Mouse (Mus musculus) MN1 (cell line): ENCODE data around the gene Drc3.

Experiments used
- DNase-seq: peaks from one replicate; pipeline ENCODE4 v3.0.0-alpha.2; 2016; ENCODE audit warnings: low spot score

Drc3 gene

DNA sequence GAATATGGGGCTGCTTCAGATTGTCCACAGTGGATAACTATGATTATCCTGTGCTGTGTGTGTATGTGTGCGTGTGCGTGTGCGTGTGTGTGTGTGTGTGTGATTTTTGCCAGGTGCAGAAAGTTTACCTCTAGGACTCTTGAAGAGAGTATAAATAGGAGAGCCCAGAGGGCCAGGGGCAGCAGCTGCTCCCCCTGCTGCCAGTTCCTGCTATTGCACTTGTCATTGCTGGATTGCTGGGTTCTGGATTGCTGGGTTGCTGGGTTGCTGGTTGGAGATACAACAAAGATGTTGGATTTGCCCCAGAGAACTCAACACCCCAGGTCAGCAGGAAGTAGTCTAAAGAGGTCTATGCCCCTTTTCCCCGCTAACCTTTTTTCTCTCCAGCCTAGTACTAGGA, 14.8 kb upstream of the Drc3 start:
- no peak for DNase-seq

DNA sequence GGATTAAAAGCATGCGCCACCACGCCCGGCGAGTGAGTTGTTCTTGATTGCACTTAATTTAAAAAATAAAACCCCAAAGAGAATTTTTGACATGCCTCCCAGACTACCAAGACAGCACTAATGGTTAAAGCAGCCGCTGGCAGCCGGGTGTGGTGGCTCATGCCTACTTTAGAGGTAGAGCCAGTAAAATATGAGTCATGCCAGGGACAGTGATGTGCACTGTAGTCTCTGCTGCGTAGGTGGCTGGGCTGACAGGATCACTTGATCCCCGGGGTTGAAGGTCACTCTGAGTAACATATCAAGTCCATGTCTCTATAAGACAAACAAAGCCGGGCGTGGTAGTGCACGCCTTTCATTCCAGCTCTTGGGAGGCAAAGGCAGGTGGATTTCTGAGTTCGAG, 13.8 kb upstream of the Drc3 start:
- no peak for DNase-seq

DNA sequence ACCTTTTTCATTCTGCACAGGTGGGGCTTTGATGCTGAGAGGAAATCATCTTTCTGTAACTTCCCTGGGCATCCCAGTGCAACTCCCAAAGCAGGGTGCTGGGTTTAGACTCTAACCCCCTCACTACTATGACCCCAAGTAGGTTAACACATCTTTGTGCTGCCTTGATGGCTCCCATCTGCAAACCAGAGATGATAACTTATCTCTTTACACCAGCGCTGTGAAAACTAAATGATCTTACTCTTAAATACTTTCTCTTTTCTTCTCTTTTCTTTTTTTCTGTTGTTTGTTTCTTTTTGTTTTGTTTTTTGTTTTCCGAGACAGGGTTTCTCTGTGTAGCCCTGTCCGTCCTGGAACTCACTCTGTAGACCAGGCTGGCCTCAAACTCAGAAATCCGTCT, 7.3 kb upstream of the Drc3 start:
- DNase-seq, result no peak

DNA sequence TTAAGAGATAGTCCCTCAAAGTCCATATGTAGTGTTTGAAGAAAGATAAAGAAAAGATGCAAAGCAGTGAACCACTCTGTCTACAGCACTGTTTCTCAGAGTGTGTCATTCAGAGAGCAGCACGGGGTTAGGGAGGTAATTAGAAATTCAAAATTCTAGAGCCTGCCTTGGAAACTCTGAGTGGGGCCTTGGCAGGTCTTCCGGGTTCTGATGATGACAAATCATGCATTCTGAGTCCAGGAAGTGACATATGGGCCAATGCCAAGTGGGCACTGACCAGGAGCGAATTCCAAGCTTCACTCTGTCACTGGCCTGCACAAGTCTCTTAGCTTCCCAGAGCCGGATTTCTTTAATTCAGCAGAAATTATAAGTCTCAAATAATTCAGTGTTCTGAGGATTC, 6.6 kb upstream of the Drc3 start:
- no peak for DNase-seq

DNA sequence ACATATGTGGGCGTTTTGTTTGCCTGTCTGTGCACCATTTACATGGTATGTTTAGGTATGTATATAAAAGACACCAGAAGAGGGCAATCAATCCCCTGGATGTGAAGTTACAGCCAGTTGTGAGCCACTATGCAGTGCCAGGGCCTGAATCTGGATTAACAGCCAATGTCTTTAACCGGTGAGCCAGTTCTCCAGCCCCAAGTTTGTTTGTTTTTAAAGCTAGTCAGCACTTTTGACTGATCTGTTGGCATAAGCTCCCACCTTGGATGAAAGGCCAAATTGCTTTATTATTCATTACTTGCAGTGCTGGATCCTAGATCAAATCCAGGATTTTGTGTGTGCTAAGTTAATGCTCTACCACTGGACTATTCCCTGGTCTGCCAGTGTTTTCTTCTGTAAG, 1.7 kb upstream of the Drc3 start:
- DNase-seq, result peak; percentile 68

DNA sequence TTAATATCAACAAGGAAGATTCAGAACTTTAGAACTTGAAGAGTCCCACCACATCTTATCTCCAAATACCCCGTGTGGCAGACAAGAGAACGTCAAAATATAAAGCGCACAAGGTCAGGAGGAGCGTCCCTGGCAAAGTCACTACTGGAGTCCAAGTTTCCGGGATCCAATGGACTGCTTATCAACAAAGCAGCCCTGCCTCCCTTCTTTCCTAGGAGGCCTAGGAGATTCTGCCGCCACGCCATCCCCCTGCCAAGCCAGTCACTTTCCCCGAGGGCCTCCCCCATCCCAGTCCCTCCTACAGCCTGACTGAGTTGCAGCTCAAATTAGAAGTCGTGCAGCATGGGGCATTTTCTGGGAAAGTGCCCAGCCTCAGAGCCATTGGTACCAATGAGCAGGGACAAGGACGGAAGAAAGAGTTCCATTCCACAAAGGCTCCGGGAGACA, 1.2 kb upstream of the Drc3 start:
- peak; percentile 67 for DNase-seq

DNA sequence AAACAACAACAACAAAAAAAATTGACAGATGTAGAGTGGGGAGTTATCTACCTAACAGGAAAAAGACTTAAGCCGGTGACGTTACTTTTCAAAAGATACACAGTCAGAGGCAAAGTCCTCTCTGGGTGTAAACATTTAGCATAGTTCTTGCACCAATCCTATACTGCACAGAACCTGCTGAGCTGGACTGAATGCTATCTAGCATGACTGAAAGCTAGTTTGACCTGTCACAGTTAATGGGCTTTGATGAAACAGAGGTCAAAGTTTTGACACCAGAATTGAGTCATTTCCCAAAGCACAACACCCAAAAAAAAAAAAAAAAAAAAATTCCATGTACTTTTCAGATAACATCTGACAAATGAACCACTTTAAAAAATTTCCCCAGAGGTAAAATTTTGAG, 2.8 kb downstream of the Drc3 start:
- no peak for DNase-seq

DNA sequence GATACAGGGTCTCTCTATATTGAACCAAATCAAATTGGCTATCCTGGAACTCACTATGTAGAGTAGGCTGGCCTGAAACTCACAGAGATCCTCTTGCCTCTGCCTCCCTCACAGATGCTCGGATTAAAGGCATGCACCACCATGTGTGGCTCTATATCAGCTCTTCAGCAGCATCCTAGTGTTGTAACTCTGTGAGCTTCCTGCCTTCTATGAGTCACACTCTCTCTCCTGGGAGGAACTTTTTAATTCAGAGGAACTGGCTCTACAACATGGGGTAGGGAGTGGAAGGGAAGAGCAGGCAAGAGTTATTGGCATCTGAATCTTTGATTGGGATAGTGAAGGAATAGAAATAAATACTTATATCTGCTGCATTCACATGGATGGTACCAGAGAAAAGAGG, 4.0 kb downstream of the Drc3 start:
- DNase-seq, result peak; percentile 40

DNA sequence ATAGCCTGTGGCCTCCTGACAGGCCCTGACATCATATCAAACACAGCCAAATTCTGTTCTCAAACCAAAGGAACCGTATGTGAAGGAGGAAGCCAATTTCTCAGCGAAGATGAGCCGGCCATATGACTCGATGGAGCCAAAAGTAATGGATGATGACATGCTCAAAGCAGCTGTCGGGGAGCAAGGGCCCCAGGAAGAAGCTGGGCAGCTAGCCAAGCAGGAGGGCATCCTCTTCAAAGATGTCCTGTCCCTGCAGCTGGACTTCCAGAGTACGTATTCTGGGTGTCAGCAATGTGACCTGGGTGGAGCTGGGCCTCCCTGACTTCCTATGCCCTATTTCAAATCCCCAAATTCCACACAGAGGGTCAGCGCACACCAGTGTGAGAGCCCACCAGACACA, 5.4 kb downstream of the Drc3 start:
- DNase-seq, result no peak

DNA sequence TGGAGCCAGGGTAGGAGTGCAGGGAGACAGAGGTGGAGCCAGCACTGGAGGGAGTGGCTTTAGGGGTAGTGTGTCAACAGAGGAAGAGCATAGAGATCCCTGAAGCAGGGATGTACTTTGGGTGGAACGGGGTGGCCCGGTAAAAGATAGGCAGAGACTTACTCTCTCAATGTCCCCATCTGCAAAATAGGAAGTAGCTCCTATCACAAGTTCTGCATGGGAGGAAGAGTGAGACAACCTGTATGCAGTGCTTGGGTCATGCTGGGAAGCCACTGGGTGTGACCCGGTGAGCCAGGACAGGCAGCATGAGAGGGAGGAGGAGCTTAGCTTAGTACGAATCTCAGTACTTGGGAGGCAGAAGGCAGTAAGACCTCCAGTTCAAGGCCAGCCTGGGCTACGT, 6.0 kb downstream of the Drc3 start:
- no peak for DNase-seq

DNA sequence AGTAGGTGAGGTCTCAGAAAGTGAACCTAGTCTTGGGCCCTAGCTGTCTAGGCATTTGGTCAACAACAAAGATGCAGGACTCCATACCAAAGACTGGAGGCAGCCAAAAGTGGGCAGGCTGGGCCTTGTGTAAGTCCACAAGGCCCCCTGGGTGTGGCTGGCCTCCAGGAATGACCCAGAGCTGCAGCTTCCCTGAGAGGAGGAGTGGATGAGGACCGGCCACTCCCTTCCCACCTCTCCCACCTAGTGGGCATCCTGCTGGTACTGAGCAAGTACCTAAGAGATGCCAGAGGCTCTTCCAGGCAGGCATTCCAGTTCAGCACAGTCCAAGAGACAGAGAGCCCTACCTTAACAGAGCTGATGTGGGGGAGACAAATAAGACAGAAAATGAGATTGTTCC, 6.8 kb downstream of the Drc3 start:
- DNase-seq, result no peak

DNA sequence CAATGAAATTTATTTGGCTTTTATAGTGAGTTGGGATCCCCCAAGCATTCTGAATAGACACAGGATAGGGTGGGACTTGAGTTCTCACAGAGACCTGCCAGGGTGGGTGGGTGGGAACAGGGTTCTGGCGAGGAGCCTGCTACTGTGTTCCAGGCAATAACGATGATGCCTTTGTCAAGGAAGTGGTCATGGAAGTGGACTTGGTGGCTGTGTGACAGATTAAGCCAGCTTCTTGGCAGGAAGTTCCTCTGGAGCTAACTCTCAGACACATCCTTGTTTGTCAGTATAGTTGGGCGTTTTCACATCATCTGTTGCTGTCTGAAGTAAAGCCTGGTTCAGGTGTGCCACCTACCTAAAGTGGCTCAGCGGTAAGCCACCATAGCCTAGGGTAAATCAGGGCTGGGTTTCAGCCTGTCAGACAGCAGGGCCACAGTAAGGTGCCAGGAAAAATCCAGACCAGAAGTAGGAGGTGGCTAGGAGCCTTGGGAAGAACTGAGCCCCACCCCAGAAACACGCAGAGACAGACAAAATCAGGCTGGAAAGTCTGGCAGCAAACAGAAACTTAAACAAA, 7.6 kb downstream of the Drc3 start:
- DNase-seq, result no peak

DNA sequence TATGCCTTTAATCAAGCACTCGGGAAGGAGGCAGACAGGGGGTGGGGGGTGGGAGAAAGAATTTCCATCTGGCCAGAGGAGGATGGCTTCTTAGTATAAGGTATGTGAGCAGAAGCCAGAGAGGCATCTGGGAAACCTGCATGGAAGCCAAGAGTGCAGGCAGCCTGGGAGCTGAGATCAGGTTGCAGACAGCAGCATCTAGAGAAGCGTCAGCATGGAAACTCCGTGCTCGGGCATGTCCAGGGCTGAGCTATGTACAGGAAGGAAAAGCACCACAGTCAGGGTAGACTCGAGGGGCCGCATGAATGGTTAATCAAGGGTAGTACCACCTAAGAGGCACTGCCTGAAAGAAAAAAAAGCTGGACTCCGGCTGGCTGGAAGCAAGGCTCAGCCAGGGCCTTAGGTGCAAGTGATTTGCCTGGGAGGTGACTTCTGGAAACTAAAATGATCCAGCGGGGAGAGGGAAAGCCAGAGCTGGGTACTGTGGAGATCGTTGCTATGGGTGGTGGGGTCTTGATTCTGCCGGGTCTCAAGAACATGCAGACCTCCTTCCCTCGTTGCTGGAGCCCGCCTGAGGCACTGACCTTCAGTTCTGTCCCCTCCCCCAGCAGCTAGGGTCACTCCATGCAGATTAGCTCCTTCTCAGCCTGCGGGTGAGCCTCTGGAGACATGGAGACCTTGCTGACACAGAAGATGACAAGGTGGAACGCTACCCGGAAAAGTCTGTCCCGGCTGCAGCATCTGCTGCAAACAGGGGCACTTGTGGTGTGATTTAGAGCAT, 13.3 kb downstream of the Drc3 start:
- no peak for DNase-seq

DNA sequence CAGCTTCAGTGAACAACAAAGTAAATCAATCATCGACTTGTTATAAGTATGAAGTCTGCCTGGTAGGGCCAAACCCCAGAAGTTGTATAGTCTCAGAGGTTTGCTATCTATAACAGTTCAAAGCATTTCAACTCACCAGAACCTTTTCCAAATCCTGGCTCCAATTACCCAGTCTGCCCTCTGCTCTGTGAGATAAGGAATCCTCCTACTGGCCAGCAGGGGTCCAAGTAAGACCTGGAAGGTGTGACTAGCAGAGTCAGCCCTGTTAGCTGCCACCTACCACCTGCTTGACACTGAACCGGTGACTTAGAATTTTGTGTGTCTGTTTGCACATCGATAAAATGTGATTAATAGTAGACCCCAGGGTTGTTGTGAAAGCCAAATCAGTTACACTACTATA, 14.1 kb downstream of the Drc3 start:
- peak; percentile 50 for DNase-seq

DNA sequence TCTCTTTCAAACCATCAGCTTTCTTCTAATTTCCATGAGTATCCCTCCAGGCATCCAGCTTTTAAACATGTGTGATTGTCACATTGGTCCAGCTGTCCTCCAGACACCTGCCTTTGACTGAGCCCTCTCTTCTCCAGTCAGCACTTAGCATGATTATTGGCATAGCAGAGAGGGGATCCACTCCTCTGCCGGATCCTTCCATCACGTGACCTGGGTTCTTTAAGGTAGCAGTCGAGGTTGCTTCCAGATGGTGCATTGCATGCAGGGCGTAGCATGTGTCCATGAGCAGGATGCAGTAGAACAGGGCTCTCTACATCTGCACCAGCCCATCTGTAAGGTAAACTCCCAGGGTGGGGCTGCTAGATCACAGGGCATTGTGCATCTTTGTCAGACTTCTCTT, 15.8 kb downstream of the Drc3 start:
- no peak for DNase-seq

DNA sequence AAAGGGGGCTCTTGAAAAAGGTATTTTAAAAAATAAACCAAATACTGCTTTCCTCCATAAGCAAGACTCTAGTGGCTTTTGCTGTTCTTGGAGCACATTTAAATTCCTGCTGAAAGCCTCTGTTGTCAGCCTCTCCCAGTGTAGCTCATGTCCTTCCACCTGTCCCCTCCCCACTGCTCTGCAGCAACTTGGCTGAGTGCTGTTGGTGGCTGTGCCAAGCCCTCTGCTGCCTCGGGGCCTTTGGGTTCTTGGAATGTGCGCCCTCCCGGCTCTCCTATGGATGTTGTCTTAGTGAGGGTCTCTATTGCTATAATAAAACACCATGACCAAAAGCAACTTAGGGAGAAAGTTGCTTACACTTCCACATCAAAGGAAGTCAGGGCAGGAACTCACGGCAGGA, 16.3 kb downstream of the Drc3 start:
- DNase-seq, result no peak

DNA sequence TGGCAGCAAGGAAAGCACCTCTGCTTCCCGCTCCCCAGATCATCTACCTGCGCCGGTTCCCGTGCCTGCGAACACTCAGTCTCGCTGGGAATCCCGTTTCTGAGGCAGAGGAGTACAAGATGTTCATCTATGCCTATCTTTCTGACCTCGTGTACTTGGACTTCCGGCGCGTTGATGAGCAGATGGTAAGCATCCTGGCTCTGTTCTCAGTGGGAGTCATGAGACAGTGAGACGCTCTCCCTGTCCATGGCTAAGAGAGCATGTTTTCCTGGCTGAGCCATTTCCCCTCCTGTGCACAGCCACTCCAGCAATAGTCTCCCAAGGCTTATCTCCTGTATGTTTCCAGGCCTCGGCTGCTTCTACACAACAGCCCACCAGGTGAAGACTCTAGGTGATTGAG, 17.3 kb downstream of the Drc3 start:
- DNase-seq, result no peak

DNA sequence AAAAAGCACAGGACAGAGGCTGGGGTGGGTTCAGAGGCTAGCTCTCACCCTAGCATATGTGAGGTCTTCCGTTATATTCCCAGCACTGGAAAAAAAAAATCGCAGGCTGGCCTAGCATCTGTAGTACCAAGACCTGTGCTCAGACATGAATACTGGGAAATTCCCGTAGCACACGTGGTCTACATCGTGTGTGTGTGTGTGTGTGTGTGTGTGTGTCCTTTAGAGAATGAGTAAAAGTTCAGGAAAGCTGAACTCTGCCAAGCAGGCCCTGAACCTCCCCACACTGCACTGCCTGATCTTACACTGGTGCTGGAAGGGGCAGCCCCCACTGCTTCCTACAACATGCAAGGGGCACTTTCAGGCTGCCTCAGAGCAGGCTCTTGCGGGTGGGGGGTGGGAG, 21.4 kb downstream of the Drc3 start:
- no peak for DNase-seq

DNA sequence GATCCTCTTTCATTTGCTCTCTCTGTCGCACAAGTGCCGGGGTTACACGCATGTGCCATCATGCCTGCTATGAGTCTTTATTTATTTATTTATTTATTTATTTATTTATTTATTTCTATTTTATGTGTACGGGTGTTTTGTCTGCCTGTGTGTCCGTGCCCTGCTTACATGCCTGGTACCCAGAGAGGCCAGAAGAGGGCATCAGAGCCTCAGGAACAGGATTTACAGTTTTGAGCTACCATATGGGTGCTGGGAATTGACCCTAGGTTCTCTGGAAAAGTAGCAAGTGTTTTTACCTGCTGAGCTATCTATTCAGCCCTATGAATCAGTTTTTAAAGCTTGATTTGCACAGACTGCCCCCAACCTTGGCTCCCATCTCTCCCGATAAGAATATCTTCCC, 30.4 kb downstream of the Drc3 start:
- no peak for DNase-seq

DNA sequence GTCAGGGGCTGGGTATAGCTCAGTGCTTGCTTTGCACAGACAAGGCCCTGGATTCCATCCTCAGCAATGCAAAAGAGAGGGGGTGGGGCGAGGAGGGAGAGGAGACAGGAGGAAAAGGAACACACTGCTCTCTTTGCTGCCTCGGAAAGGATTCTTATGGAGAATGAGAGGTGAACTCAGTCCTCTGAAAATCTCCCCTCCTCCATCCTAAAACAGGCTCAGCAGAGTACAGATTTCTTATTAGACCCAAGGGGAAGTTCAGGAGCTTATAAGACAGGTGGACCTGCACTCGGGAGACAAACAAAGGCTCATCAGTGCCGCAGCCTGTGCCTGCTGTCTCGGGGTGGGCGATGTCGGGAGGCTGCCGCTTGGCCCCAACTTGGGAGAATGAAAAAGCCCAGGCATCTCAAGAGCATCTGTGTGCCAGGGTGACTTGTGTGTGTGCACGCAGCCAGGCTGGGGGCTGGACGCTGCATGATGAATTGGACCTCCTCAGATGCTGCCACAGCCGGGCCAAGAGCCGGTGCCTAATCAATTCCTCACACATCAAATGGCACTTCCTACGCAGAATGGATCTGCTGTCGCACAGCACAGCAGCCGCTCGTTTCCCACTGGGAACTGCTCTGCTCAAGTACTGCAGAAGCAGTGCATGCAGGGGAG, 31.8 kb downstream of the Drc3 start:
- DNase-seq, result no peak

DNA sequence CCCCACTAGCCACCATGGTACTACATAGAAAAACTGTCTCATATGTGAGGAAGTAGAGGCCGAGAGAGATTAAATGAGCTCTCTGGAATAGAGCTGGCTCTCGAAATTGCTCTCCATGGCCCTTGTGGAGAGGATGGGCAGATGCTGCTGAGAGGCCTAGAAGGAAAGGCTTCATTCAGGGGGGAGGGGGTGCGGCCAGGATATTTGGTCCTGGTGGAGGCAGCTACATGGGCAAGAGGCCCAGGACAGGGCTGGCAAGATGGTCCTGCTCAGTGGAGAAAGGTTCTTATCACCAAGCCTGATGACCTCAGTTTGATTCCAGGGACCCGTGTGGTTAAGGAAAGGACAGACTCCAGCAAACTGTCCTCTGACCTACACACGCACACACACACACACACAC, 32.8 kb downstream of the Drc3 start:
- DNase-seq, result no peak

DNA sequence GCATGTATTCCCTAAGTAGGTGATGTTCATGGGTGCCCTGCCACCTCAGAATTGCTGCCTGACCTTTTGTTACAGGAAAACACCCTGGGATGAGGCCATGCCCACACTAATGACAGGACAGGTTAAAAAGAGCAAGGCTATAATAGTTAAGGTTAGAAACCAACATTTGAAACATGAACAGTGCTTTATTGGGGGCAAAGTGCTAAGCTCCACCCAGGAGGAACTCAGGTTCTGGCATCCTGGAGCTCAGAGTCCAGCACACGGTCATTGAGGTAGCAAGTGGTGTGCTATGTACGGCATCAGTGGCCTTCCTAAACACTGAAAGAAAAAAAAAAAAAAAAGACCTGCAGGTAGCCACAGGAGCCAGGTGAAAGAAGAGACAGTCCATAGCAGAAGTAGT, 34.8 kb downstream of the Drc3 start:
- no peak for DNase-seq

DNA sequence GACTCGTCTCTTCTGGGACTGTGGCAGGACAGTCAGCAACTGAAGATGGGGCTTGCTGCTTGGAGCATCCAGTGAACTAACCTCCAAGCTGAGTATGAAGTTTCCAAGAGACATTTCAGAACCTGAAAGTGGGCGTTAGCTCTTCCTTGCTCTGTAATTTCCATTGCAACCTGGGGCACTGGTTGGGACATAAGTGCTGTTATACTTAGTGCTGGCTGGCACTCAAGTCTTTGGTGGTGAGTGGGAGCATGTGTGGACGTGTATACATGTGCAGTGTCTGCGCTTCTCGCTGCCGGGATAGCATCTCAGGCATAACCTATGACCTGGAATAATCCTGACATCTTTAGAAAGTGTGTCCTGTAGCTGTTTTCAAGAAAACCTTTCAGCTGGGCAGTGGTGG, 38.2 kb downstream of the Drc3 start:
- DNase-seq, result no peak

DNA sequence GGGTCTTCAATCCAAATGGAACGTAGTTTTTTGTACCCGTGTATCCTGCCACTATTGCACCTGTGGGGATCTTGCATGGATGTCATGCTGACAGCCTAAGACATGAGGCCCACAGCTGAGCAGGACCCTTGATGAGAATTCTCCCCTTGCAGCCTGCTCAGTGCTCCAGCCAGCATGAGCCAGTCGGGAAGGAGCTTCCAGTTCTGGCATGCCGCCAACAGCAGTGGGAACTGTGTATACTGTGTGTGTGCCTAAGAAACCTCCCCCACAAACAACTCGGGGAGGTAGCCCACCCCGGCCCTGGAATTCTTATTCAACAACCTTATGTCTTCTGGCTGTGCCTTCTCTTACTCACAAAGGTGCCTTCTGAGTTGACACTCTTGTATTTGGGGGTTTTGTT, 43.4 kb downstream of the Drc3 start:
- DNase-seq, result peak; percentile 41
